Mouse (Mus musculus) Muller cell, postnatal 12 days (primary cell): ENCODE data around the gene Ikzf4.
"Not testable (repeated sequence)": the region's sequence is repeated elsewhere in the genome, so short reads cannot be mapped to it uniquely, and the experiment has no call there.

ENCODE experiments used
- DNase-seq: peaks from one replicate; pipeline ENCODE4 v3.0.0-alpha.2; 2015; ENCODE audit errors: inconsistent ontology term

Gene Ikzf4

DNA sequence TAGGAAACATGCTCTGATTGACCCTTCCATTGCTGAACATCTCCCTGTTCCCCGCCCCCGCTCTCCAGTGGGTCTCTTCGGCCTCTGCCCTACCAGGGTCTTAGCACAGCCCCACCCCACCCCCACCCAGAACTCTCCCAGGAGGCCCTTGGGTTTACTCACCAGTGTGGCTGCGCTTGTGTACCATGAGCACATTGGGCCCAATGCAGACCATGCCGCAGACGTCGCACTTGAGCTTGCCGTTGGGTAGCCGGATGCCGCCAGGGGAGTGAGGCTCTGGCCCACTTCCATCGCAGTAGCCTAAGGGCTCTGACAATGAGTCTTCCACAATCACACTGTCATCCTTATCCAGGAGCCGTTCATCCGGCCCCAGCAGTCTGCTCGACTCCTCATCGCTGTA is 4.9 kb downstream of the Ikzf4 start:
- no peak for DNase-seq

DNA sequence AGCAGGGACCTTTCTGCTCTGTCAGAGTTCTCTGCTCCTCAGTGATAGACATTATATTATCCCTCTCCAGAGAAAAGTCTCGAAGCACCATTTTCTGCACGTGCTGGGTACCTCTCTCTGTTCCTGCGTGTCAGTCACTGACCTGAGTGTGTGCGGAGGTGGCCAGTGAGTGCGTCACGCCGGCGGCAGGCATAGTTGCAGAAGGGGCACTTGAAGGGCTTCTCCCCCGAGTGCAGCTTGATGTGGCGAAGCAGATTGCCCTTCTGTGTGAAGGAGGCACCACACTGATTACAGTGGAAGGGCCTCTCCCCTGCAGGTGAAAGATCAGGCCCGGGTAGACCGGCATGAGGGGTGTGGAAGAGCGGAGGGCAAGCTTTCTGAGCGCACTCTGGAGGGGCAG is 5.8 kb downstream of the Ikzf4 start:
- no peak for DNase-seq

DNA sequence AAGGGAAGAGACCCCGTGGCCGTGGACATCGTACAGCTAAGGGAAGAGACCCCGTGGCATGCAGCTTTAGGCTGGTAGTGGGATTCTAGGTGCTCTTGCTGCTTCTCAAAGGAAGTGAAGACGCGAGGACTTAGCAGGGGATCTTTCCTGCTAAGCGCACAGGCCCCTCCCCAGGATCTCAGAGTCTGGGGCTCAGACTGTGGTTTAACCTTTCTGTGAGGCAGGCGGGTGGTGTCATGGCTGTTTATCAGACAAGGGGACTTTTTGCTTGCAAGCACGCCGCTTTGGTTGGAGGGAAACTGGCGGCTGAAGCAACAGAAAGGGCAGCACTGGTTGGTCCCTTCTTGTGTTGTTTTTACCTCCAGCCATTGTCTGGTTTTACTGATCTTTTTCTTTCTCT is 8.8 kb downstream of the Ikzf4 start:
- no peak for DNase-seq

DNA sequence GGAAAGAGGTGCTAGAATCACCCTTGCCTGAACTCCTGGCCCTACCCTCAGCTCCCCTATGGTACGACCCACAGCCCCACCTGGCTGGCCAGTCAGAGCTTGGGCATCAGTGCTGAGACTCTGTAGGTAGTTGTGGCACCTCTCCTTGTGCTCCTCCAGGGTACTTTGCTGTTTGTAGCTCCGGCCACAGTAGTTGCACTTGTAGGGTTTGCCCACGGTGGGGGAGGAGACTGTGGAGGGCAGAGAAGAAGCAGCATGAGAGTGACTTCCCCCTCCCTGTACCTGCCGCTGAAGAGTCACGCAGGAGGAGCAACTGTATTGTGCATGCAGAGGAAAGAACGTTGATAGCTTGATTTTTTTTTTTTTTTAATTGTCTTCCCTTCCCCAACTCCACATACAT is 9.2 kb downstream of the Ikzf4 start:
- no peak for DNase-seq

DNA sequence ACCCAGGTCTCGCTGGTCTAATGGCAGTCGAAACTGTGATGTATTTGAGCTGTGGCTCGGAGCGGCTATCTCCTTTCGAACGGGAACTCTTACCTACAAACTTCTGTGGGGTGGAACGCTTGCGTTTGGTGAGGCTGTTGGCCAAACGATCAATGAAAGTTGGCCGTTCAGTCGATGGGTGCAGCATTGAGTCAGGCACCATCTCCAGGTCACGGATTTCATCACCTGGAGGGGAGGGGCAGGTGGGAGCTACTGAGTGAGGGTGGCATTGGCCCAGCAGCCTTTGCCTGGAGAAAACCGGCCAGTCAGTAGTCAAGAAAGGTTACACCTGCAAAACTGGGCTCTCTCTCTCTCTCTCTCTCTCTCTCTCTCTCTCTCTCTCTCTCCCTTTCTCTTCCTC is 10.1 kb downstream of the Ikzf4 start:
- DNase-seq = no peak

DNA sequence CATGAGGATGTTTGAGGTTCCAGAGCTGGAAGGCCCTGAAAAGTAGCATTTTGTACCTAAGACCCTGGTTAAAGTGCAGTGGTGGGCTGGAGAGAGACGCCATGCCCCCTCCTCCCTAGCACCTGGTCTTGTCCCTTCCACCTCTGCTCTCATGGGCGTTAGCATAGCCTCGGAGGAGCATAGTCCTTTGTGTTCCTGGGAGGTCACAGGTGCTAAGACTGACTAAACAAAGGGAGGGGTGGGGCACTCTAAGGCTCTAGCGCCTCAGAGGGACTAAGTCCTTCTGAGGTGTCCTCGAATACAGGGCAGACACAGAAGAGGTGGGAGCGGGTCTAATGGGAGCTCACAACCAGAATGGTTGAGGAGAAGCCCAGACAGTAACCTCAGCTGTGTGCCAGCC is 14.2 kb downstream of the Ikzf4 start:
- no peak for DNase-seq

DNA sequence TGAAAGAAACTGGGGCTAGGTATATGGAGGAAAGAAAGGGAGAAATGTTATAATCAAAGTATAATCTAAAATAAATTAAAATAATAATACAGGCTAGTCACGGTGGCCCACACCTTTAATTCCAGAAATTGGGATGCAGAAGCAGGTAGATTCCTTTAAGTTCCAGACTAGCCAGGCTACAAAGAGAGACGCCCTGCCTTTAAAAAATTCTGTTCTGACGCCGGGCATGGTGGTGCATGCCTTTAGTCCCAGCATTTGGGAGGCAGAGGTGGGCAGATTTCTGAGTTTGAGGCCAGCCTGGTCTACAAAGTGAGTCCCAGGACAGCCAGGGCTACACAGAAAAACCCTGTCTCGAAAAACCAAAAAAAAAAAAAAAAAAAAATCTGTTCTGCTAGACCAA is 15.5 kb downstream of the Ikzf4 start:
- not testable (repeated sequence) for DNase-seq

DNA sequence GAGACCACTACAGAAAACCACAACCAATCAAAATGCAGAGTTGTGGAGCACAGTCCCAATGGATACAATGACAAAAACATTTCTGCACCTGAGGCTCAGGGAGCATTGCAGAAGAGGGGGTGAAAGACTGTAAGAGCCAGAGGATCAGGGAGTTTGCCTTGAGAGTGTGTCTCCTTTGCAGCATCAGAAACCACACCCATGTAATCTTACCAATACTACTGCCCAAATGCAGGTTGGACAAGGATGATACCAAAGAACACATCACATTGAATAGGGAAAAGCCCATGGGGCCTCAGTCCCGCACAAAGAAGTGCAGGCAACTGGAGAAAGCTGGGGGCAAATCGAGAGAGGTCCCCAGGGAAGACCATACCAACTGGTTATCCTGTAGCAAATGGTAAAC is 16.0 kb downstream of the Ikzf4 start:
- no peak for DNase-seq

DNA sequence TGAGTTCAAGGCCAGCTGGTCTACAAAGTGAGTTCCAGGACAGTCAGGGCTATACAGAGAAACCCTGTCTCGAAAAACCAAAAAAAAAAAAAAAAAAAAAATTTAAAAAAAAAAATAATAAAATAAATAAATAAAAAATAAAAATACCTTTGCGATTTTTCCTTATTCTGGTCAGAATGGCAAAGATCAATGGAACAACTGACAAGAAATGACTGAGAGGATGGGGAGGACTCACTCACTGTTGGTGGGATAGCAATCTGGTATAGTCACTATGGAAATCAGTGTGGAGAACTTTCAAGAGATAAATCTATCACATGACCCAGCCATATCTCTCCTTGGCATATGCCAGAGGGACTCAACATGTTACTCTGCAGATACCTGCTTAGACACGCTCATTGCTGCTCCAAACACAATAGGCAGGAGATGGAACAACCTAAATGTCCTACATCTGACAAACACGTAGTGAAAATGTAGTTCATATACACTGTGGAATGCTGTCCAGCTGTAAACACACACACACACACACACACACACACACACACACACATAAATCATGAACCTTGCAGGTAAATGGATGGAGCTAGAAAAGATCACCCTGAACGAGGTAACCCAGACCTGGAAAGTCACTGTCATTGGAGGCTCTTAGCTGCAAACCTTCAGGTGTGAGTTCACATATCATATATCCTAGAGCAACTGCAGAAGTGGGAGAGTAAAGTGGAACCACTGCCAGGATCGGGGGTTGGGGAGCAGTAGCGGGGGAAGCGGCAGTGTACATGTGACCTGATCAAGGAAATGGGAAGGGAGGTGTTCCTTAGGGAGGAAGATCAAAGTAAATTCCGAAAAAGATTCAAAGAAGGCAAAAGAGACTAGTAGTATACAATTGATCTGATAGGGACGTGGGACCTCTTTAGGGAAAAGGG is 18.1 kb downstream of the Ikzf4 start:
- DNase-seq = no peak

DNA sequence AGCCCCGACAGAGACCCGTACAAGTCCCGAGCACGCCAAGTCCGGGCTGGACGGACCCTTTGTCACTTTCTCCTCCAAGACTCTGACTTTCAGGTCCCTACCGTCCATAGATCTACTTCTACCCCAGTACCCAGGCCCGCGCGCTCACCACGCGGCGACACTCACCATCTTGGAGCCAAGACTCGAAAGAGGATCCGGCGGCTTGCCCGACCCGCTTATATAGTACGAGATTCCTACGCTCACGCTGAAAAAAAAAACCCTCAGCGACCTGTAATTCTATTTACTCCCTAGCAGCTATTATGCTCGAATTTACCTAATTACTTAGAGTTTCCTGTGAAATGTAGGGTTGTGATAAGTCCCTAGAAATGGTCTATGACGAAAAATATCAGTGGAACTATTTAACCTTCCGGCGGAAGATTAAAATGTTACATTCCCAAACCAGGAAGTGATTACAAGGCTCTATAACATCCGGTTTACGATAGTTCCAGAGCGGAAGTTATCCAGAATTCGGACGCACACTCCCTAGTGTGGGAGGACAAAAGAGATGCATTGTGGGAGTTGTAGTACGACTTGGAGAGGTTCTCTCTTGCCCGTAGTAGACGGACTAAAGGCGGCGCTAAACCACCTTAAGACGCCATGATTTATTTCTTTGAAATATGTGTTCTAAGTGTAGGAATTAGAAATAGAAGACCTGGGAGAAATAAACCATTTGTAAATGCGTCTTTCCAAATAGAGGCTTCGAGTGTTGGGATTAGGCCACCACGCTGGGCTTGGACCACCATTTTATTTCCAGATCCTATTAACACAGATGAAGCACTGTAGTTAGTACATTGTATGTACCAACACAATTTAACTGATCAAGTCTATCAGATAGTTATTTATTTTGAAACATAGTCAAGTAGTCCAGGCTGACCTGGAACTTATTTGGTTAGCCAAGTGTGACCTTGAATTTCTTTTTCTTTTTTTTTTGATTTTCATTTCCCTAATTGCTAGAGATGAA is 19.2 kb downstream of the Ikzf4 start, which contains the start of gene Rps26:
Gene Rps26, minus strand, starts transcription at position 437 of the 1,000 bp plus-strand sequence.
- DNase-seq = peak; percentile 95

DNA sequence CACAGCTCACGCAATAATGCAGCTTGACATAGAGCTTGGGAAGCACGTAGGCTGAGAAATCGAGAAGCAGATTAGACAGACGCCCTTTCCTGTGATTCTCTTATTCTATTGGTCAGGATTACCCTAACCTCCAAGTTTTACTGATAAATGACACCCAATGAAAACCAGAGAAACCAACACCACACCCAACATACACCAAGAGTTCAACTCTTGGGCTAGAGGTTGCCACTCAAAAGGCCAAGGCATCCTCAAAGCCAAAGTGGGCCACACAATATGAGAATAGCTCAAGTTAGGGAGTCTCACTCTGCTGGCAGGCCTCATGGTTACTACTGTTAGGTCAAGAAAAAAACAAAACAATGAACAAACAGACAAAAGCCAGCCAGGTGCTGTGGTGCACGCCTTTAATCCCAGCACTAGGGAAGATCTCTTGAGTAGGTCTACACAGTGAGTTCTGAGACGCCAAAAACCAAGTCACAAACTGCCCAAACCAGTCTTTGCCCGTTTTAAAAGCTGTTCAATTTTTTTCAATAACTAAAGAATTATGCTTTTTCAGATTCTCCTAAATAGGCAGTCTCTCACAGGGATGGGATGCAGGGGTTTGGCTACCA is 20.4 kb downstream of the Ikzf4 start:
- no peak for DNase-seq

DNA sequence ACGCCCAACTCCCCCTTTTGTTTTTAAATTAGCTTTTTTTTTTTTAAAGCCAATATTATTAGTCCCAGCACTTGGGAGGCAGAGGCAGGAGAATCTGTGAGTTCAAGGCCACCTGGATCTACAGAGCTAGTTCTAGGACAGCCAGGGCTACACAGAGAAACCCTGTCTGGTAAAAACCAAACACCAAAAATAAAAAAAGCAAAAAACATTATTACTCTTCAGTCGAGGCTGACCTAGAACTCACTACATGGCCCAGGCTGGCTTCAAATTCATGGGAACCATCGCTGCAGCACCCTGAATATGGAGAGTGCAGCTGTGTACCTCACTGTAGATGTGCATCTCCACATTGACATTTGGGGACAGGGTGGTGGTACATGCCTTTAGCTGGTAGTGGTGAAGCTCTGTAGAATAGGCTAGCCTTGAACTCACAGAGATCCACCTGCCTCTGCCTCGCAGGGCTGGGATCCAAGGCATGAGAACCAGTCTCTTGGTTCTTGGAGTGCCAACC is 22.6 kb downstream of the Ikzf4 start:
- not testable (repeated sequence) for DNase-seq

DNA sequence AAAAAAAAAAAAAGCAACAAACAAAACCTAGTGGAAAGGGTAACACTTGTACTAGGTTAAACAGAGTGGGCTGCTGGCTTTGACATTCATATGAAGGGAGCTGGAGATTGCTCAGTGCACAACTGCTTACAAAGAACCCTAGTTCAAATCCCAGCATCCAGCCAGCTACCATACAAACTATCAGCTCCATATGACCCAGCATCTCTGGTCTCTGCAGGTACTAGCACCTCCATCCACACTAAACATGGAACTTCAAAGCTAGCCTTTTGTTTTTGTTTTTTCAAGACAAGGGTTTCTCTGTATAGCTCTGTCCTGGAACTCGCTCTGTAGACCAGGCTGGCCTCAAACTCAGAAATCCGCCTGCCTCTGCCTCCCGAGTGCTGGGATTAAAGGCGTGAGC is 23.1 kb downstream of the Ikzf4 start:
- DNase-seq = no peak

DNA sequence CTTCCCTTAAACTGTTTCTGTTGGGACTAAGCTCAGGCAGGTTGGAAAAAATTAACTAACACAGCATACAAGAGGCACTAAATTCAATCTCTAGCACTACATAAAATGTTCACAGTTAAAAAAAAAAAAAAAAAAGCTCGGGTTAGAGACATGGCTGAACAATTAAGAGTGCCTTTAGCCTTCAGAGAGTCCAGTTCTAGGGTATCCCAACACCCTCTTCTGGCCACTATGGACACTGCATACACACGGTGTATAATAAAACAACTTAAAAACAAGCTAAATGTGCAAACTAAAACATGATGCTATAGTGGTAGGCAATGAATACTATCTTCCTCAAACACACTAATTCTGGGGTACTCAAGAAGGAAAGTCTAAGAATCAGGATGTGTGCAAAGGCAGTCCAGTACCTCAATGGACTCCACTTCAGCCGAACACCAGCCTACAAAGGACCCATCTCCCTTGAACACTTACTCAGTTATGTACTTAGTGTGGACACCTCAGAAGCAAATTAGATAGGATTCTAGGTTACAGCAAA is 23.7 kb downstream of the Ikzf4 start:
- no peak for DNase-seq

DNA sequence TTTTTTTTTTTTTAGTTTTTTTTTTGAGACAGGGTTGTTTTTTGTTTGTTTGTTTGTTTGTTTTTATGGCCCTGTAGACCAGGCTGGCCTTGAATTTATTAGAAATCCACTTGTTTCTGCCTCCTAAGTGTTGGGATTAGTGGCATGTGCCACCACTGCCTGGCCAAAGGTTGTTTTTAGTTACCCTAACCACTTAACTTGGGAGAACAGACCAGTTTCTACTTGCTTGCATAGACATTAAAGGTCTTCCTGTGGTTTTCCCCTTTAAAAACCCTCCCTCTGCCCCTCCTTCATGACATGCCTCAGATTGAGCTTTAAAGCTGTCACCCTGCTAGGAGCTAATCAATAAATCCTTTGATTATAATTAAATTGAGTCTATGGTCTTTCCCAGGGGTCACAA is 25.6 kb downstream of the Ikzf4 start:
- no peak for DNase-seq

DNA sequence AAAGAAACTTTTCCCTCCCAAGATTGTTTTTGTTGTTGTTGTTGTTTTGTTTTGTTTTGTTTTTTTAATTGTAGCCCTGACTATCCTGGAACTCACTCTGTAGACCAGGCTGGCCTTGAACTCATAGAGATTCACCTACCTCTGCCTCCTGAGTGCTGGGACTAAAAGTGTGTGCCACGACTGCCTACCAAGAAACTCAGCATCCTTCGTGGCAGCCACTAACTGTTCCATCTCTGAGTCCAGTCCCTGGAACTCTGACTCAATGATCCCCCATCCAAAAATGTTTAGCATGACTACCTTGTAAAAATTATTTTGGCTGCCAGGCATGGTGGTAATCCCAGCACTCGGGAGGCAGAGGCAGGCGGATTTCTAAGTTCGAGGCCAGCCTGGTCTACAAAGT is 26.6 kb downstream of the Ikzf4 start:
- DNase-seq = not testable (repeated sequence)

DNA sequence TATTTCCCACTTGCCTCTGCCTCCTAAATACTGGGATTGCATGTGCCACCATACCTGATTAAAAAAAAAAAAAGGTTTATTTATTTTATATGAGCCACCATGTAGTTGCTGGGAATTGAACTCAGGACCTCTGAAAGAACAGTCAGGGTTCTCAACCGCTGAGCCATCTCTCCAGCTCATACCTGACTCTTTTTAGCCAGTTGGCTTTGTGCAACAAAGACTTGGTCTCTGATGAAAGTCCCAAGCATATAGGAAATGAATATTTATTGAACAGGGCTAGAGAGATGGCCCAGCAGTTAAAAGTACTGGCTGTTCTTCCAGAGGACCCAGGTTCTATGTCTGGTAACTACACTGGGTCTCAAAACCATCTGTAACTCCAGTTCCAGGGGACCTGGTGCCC is 27.2 kb downstream of the Ikzf4 start:
- DNase-seq = no peak

DNA sequence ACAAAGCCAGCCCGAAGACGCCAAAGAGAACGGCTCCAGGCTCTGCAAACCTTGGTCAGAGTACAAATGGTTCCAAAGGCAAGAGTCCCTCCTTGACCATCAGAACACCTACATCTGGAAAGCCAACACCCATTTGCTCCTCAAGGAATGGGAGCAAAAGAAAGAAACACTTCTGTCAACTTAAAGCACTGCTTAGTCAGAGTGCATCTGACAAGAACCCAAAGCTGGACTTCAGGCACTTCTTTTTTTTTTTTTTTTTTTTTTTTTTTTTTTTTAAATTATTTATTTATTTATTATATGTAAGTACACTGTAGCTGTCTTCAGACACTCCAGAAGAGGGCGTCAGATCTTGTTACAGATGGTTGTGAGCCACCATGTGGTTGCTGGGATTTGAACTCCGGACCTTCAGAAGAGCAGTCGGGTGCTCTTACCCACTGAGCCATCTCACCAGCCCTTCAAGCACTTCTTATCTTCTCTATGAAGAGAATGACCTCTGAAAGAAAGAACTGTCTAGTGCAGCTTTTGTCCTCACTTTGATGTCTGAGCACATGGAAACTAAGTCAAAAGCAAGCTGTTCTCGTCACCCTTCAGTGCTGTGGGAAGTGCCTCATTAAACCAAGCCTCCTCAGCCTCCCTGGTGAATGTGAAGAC is 29.9 kb downstream of the Ikzf4 start:
- not testable (repeated sequence) for DNase-seq

DNA sequence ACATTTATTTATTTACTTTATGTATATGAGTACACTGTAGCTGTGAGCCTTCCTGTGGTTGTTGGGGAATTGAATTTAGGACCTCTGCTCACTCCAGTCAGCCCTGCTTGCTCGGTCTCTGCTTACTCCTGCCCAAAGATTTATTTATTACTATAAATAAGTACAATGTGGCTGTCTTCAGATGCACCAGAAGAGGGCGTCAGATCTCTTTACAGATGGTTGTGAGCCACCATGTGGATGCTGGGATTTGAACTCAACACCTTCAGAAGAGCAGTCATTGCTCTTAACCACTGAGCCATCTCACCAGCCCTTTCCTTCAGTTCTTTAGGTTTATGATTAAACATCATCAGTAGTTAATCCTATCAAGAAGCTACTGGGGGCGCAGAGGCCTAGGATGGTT is 30.9 kb downstream of the Ikzf4 start:
- DNase-seq = no peak

DNA sequence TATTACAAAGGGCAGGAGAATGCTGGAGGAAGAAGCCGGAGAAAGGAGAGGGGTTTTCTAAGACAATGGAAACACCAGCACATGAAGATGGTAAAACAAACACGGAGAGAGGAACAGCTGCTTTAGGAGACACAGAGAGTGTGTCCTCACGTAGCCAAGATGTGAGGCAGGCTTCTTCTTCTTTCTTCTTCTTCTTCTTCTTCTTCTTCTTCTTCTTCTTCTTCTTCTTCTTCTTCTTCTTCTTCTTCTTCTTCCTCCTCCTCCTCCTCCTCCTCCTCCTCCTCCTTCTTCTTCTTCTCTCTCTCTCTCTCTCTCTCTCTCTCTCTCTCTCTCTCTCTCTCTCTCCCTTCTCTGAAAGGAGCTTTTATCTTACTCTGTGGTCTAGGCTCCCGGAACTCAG is 32.0 kb downstream of the Ikzf4 start:
- not testable (repeated sequence) for DNase-seq

DNA sequence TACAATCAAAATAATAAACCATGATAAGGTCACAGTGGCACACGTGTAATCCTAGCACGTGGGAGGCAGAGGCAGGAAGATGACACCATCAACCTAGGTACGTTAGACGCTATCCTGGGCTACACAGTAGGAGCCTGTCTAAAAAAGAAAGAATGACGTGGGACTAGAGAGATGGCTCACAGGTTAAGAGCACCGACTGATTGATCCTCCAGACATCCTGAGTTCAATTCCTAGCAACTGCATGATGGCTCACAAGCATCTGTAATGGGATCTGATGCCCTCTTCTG is 32.7 kb downstream of the Ikzf4 start:
- DNase-seq = no peak
